Mouse (Mus musculus): ENCODE measurements at regions not wholly inside any gene's neighbourhood (a gene's known extent, or its start where the extent isn't known, plus 50 kb on each side); places are given as distances from the start of the nearest gene placed in this dataset.

- no peak for TF ChIP-seq GATA1 (IDR thresholded peaks at IDR 0.05; ENCODE audit: borderline replicate concordance, low read length)
- TF ChIP-seq FLI1 (IDR thresholded peaks at IDR 0.05; ENCODE audit: low read length) = no peak
These were observed 487.3 kb downstream of the Meis1 start for GRCm38 (mm10) chr11:18531264-18532110.

Data from megakaryocyte, embryonic 14.5 days (primary cell).